9 mouse cellular contexts compared by ENCODE assay signal in the genomic region with DNA sequence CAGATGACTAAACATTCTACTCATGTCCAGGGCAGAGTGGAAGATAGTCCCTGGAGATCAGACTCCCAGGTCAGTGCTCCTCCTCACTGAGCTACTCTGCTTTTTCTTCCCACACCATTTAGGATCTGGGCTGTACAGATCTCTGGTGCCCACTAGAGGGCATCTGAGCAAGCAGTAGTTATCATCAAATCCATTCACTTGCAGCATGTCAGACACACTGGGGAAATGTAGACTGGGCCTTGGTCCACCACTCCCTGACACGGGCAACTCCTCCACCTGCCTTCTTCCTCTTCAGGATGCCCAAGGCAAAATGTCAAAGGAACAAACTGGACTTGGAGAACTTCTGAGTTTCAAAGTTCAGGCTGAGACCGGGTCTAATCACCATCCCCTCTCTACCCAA. TPM values are rescaled to one million over a fixed set of nuclear protein-coding genes. Genes with fewer than 3 reads are reported as not detected.
DNase-seq lines count a peak whose midpoint lies in the region; ATAC-seq and TF ChIP-seq lines count a peak whose summit lies in the region.
"Had no signal": no experiment of that assay in that cellular context is flagged by ENCODE, and none has a peak within 500 bp of the region (broad histone marks: within the 10 kb centered on the region; RNA-seq: fewer than 3 reads in every experiment).

No protein-coding gene starts in this region.

- no peak for TF ChIP-seq CTCF in thymus, adult 2 months (IDR thresholded peaks at IDR 0.05; ENCODE audit: borderline replicate concordance, control insufficient read depth, extremely low read depth, insufficient read depth, low read length, poor library complexity)

- DNase-seq in gastrocnemius, postnatal 10 days = peak; percentile 24
- no peak for DNase-seq in gastrocnemius, postnatal 25 days
- DNase-seq in thymus, adult 2 months = peak; percentile 12
- no peak for DNase-seq in thymus, postnatal 25 days
- DNase-seq in cerebellum, adult 9-10 months = peak; percentile 54
- peak; percentile 10 to 32 for DNase-seq in kidney, adult 8-10 months
- no peak for DNase-seq in ovary, postnatal 10 days (ENCODE audit: low spot score)

- no peaks in the 10 kb centered on the region for H3K36me3 ChIP-seq in thymus, adult 2 months (ENCODE audit: control insufficient read depth, insufficient read depth, low read length)

- WGBS in thymus, adult 2 months = 46% methylated on average over 2 of the region's 2 CpGs

- TF ChIP-seq POLR2A in thymus, adult 2 months (IDR thresholded peaks at IDR 0.05; ENCODE audit: control insufficient read depth, extremely low read depth, insufficient read depth, low read length, poor library complexity) = no peak

- H3K27me3 ChIP-seq in thymus, adult 2 months (ENCODE audit: control insufficient read depth, insufficient read depth, low read length) = no peaks in the 10 kb centered on the region

- no peak overlapping the region for H3K27ac ChIP-seq in thymus, adult 2 months (ENCODE audit: control insufficient read depth, insufficient read depth, low read length)

- no peaks in the 10 kb centered on the region for H3K4me1 ChIP-seq in thymus, adult 2 months (replicated peaks; ENCODE audit: control insufficient read depth, insufficient read depth, low read length)

- no peak overlapping the region for H3K4me3 ChIP-seq in thymus, adult 2 months (ENCODE audit: control insufficient read depth, insufficient read depth, low read length)

- peak; percentile 60; the same call in 1 of the 2 replicates for ATAC-seq in megakaryocyte, adult 5-6 weeks (ENCODE audit: poor library complexity, severe bottlenecking)

RNA-seq across cellular contexts. Expression of a gene that starts 51.9 kb away (rescaled TPM):
- 1 to 10 TPM; 3.0 to 4.1 TPM for total RNA-seq in gastrocnemius, postnatal 10 days (2021)
- 1 to 10 TPM; 4.3 to 5.8 TPM for total RNA-seq in gastrocnemius, postnatal 25 days (2021)
- polyA plus RNA-seq in thymus, adult 2 months (2012; rRNA removed) = 0.03 and 0.17 TPM in 2 replicates
- total RNA-seq in megakaryocyte, adult 5-6 weeks (2015) = not detected in 2 replicates
- total RNA-seq in megakaryocyte, adult 5-6 weeks (2017) = not detected in 2 replicates
- total RNA-seq: heart, postnatal 14 days had no signal

Comparison
In these comparisons a context has a peak if more than half of its experiments do, and no peak if none do; other contexts are left out.
1. DNase-seq: peak in gastrocnemius, postnatal 10 days (single experiment), thymus, adult 2 months (single experiment), cerebellum, adult 9-10 months (single experiment) and kidney, adult 8-10 months (2 of 2); none in gastrocnemius, postnatal 25 days (single experiment), thymus, postnatal 25 days (single experiment) and ovary, postnatal 10 days (single experiment).
2. RNA of a gene that starts 51.9 kb away (total RNA-seq): 4.3 to 5.8 TPM in gastrocnemius, postnatal 25 days and 3.0 to 4.1 TPM in gastrocnemius, postnatal 10 days; not detected in megakaryocyte, adult 5-6 weeks; every median in the first group is over 4 times any median in the second.